Mouse (Mus musculus): Measurements from ENCODE around the gene Dbndd2. TPM values are rescaled to one million over a fixed set of nuclear protein-coding genes. Genes with fewer than 3 reads are reported as not detected.

The Dbndd2 gene
- total RNA-seq, 4 experiments from 2014 or later, result 109 to 163 (median 138) TPM

- DNase-seq (ENCODE audit: low spot score in 2 of 2), result no peak
These were observed 13.4 kb downstream of the Dbndd2 start for GRCm38 (mm10) chr2:164499317-164499716.

DNA sequence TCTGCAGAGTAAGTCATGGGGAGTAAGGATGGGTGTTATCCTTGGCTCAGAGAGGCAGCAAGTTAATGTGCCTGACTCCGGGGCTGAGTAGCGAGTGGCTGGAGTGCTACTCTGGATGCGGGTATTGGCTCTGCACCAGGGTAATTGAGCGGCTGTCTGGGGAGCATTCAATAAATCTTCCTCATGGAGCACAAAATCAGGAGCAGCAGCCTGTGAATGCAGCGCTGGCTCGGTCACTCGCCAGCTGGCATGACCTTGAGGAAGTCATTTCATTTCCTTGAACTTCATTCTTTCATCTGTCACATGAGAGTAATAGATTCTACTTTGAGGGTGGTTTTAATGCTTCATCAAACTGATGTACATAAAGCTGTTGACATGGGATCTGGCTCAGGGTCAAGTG, 14.6 kb downstream of the Dbndd2 start:
- DNase-seq (ENCODE audit: low spot score in 2 of 2), result no peak

DNA sequence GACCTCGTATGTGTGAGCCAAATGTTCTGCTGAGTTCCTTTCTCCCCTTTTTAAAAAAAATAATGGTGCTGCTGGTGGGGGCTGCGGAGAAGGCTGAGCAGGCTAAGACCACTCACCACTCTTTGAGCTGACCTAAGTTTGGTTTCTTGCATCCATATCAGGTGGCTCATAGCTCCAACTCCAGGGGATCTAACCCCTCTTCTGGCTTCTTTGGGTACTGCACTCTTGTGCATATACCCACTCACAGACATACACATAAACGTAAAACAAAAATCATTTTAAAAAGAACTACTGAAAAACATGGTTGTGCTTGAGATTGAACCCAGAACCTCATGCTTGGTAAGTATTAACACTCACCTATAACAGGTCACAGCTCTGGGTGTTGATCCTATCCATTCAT, 19.0 kb downstream of the Dbndd2 start:
- DNase-seq (ENCODE audit: low spot score in 2 of 2), result no peak

GRCm38 (mm10) chr2:164505619-164506347, 19.9 kb downstream of the Dbndd2 start:
- DNase-seq (ENCODE audit: low spot score in 2 of 2), result no peak

DNA sequence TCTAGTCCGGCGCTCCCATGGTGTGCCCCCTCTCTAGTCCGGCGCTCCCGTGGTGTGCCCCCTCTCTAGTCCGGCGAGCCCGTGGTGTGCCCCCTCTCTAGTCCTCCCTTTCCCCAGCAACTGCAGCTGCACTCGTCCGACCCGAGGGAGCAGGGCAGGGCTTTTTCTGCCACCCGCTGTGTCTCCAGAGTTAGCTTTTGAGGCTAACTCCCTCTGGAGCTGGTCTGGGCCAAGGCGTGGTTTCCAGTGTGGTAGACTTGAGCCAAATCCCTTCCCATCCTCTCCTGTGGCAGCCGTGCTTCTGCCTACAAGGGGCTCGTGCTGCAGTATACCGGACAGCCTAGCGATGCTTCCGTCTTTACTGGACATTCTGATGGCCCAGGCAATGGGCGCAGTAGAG, 21.9 kb downstream of the Dbndd2 start:
- no peak for DNase-seq (ENCODE audit: low spot score in 2 of 2)

GRCm38 (mm10) chr2:164510621-164511190, 24.8 kb downstream of the Dbndd2 start:
- no peak for DNase-seq (ENCODE audit: low spot score in 2 of 2)

GRCm38 (mm10) chr2:164512121-164512909, 26.4 kb downstream of the Dbndd2 start:
- no peak for DNase-seq (ENCODE audit: low spot score in 2 of 2)

DNA sequence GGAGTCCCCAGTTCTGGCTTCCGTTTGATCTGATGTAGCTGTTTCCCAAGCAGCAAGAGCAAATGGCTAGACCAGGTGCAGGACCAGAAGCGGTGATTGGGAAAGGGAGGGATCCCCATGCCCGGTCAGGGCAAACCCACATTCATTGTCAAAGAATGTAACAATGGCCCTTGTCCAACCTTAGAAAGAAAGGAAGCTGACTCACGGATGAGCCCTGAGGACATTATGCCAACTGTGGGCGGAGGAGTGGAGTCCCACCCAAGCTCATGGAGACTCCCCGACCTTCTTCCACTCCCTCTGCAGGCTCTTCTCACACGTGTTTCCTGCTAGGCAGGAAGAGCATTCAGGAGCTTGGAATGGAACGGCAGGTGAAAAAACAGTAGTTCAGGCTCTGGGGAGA, 27.5 kb downstream of the Dbndd2 start:
- no peak for DNase-seq (ENCODE audit: low spot score in 2 of 2)

GRCm38 (mm10) chr2:164514916-164515315, 29.0 kb downstream of the Dbndd2 start:
- DNase-seq (ENCODE audit: low spot score in 2 of 2), result no peak

- peak in 1 of 2 experiments; percentile 36 for DNase-seq (ENCODE audit: low spot score in 2 of 2)
These were observed 30.0 kb downstream of the Dbndd2 start for GRCm38 (mm10) chr2:164515897-164516296.

DNA sequence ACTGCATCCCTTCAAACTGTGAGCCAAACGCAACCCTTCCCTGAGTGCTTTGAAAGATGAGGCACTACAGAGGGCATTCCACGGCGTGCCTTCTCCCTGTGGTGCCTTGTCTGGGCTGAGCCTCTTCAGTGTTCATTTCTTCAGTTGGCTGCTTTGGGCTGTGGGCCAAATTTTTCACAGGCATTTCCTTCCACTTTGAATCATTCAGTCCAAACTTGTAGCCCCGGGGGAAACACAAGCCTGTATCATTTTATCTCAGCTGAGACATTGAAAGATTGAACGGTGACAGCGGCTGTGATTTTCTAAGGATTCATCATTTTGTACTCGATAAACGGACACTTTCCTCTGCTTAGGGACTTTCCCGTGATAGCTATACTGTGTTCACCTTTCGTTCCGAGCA, 30.7 kb downstream of the Dbndd2 start:
- no peak for DNase-seq (ENCODE audit: low spot score in 2 of 2)

DNA sequence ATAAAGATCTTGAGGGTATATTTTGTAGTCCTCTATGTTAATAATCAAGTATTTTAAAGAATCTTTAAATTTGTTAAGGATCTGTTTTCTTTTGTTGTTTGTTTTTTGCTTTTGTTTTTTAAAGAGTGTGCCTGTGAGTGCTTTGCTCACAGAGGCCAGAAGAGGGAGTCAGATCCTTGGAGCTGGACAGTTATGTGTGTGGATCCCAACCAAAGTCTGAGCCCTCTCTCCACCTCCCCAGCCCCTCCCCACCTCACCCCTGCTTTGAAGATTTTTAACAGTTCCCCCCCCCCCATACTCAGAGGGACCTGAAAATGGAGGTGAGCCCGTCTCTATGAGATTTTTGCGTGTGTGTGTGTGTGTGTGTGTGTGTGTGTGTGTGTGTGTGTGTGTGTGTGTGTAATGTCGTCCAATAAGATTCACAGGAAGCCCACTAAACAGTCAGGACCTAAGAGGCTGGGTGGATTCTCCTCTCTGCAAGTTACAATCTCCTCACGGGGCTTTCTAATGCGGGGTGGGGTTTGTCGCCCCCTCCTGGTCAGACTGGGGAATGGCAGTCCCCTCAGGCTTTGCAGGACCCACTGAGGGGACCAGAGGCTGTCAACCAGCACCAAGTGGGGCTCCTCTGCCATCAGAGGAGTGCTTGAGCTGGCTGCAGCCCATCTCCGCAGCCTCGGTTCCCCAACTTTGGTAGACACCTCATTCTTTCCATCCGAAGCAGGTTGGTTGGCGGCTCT, 31.7 kb downstream of the Dbndd2 start:
- peak in 1 of 2 experiments; percentile 58 for DNase-seq (ENCODE audit: low spot score in 2 of 2)

DNA sequence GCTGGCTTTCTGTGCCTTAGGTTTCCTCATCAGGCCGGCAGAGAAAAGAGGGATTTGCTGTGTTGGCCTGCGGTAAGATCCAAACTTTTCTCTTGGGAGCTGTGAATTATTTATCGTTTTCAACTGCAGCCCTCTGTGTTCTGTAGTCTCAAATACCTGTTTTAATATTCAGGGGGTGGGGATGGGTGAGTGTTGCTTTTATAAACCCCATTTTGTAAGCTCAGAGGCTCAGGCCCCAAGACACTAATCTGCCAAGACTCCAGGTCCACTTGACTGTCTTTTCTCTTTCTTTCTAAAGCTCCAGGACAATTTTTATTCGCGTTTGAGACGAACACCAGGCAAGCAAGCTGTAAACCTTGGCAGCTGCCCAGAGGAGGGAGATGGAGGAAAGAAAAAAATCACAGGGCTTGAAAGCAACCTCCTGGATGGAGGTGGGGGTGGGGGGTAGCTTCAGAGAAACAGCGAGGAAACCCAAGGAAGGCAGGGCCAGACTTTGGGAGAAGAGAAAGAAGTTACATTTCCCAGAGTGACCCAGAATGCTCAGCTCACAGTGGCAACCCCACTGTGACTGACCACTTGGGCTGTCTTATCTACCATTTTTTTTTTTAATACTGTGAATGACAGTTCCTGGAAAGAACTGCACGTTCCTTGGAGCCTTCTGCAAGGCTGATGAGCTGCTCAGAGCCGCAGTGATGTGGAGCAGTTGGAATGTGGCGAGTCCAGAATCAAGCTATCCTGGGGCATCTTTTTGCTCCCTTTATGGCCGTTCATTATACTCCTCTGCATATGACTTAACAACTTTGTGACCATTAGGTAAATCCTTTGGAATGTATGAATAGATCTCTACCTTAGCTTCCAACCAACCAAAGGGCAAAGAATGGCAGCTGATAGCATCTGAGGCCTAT, 32.6 kb downstream of the Dbndd2 start:
- peak in 1 of 2 experiments; percentile 38 for DNase-seq (ENCODE audit: low spot score in 2 of 2)

GRCm38 (mm10) chr2:164519171-164519526, 33.2 kb downstream of the Dbndd2 start:
- no peak for DNase-seq (ENCODE audit: low spot score in 2 of 2)

- DNase-seq (ENCODE audit: low spot score in 2 of 2), result no peak
These were observed 34.9 kb downstream of the Dbndd2 start for GRCm38 (mm10) chr2:164520782-164521181.

- DNase-seq (ENCODE audit: low spot score in 2 of 2), result no peak
These were observed 35.9 kb downstream of the Dbndd2 start for GRCm38 (mm10) chr2:164521841-164522240.

GRCm38 (mm10) chr2:164522280-164522679, 36.4 kb downstream of the Dbndd2 start:
- no peak for DNase-seq (ENCODE audit: low spot score in 2 of 2)

DNA sequence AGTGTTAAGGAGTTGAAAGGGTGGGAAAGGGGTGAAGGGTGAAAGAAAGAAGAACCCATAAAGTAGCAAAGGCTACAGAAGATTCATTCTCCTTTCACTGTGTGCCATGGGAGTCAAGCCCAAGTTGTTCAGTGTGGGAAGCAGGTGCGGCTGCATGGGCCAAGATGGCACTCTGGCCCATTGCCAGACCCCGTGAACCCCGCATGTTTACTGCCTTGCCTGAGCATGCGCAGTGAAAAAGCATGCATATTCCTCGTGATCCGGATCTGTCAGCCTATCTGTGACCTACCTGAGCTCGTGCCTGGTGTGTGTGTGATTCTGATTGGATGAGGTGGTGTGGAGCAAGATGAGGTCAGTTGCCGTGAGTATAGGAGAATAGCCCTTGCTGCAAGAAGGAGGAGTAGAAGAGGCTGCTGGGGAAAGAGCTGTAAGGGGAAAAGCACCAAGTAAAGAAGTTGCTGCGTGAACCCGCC, 37.4 kb downstream of the Dbndd2 start:
- no peak for DNase-seq (ENCODE audit: low spot score in 2 of 2)

- DNase-seq (ENCODE audit: low spot score in 2 of 2), result no peak
These were observed 42.7 kb downstream of the Dbndd2 start for GRCm38 (mm10) chr2:164528557-164528956.

GRCm38 (mm10) chr2:164531169-164531568, 45.3 kb downstream of the Dbndd2 start:
- peak; percentile 51 to 77 for DNase-seq (ENCODE audit: low spot score in 2 of 2)

- no peak for DNase-seq (ENCODE audit: low spot score in 2 of 2)
These were observed 48.4 kb downstream of the Dbndd2 start for GRCm38 (mm10) chr2:164534315-164534714.

Measured in layer of hippocampus, adult 8-10 months (tissue).